Mouse (Mus musculus): Measurements from ENCODE around the gene Mrpl53. TPM values are rescaled to one million over a fixed set of nuclear protein-coding genes. Genes with fewer than 3 reads are reported as not detected.
A peak's percentile ranks its signal among the peaks of the same experiment; 100 is the strongest.
"Not testable (repeated sequence)": the region's sequence is repeated elsewhere in the genome, so short reads cannot be mapped to it uniquely, and the experiment has no call there.

Mrpl53 gene
- total RNA-seq, 2 experiments from 2014 or later = 38.0 to 49.5 TPM

DNA sequence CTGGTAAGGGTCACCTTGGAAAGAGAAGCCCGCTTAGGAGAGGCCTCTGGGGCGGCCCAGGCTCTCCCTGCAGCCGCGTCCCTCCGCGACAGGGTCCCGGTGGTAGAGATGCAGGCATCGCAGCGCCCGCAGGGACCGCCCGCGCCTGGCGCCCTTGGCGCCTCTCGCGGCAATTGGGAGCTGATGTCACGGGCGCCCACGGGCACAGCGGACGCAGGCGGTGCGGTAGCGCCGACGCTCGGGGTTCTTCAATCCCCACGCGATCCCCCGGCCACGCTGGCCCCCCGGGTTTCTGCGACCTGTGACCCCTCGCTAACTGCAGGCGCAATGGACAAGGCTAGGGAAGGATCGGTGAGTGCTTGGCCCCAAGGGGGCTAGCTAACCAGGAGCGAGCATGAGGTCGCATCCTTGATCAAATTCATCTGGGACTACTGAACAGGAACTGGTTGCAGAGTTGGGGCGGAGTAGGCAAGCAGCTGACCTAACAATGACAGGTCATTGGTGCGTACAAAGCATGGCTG is 33.4 kb downstream of the Mrpl53 start:
- ATAC-seq (replicated peaks; ENCODE audit: low FRiP score, poor library complexity, severe bottlenecking) = no peak

DNA sequence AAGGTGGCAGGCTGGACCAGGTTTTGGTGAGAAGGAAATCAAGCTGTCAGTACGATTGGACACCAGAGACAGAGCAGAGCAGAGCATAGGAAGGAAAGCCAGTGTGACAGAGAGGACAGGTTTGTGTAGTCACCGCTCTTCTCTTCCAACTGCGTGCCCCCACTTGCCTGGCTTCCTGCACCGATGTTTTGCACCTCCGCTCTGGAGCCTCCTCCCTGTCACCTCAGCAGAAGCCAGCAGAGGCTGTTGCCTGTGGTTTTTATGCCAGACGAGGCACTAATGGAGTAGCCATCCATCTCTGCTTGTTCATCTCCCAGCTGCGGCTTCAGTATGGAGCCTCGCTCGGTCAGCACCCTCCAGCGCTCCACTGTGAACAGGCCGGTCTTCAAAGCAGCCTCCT is 34.0 kb downstream of the Mrpl53 start:
- ATAC-seq (replicated peaks; ENCODE audit: low FRiP score, poor library complexity, severe bottlenecking) = no peak

DNA sequence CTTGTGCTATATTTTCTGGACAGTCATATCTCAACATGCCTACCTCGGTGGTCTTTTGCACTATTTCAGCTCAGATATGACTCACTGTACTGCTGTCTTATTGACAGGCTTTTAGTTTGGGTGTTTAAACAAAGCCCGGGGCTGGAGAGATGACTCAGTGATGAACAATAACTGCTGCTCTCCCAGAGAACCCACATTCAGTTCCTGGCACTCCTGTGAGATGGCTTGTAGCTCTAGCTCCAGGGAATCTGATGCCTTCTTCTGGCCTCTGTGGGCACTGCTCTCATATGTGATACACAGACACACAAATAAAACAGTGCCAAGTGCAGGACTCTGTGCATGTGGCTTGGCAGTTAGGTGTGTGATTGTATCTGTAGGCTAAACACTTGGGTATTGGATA is 36.4 kb downstream of the Mrpl53 start:
- no peak for ATAC-seq (replicated peaks; ENCODE audit: low FRiP score, poor library complexity, severe bottlenecking)

DNA sequence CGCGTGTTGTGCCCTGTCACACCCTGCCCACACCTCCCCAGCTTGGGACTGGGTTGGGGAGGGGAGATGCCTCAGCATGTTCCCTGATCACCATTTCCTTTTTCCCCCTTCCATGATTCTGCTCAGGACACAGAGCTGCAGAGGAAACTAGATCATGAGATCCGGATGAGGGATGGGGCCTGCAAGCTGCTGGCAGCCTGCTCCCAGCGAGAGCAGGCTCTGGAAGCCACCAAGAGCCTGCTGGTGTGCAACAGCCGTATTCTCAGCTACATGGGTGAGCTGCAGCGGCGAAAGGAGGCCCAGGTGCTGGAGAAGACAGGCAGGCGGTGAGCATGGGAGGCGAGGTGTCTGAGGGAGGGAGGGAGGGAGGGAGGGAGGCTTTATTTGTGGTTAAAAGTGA is 37.0 kb downstream of the Mrpl53 start:
- no peak for ATAC-seq (replicated peaks; ENCODE audit: low FRiP score, poor library complexity, severe bottlenecking)

DNA sequence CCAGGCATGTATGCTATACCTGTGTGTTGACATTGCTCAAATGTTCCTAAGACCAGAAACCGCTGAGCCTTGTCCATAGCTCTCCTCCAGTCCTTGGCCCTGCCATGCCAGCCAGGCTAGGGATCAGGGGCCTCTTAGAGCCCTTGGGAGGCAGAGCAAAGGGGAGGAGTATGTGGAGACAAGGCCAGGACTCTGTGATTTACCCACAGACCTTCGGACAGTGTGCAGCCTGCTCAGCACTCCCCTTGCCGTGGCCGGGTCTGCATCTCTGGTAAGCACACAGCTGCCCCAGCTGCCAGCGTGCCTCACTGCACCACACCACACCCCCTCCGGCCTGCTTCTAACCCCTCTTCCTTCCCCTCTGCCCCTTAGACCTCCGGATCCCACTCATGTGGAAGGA is 38.4 kb downstream of the Mrpl53 start:
- ATAC-seq (replicated peaks; ENCODE audit: low FRiP score, poor library complexity, severe bottlenecking) = no peak

DNA sequence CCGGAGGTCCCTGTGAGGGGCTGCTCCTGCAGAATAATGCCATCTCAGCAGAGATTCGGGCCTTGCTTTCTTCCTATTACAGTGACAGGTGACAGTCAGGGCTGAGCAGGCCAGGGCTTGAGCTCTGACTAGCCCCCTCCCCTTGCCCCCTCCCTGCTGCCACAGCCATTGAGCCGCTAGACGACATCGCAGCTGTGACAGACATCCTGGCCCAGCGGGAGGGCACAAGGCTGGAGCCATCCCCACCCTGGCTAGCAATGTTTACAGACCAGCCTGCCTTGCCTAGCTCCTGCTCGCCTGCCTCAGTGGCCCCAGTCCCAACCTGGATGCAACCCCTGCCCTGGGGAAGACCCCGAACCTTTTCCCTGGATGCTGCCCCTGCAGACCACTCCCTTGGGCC is 42.9 kb downstream of the Mrpl53 start:
- ATAC-seq (replicated peaks; ENCODE audit: low FRiP score, poor library complexity, severe bottlenecking) = no peak

DNA sequence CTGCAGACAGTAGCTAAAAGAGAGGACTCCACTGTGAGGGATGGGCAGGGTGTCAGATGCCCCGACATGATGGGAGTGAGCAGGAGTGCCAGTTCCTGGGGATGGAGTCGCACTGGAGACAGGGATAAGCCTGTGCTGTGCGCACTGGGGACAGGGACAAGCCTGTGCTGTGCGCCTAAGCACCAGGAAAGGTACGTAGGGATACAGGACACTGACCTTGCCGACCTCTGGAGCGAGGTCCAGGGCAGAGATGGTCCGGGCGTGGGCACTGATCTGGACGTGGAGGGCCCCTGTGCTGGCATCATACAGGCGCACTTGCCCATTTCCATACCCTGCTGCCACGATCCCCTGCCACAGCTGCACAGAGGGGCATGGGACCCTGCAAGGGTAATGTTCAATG is 44.2 kb downstream of the Mrpl53 start:
- no peak for ATAC-seq (replicated peaks; ENCODE audit: low FRiP score, poor library complexity, severe bottlenecking)

DNA sequence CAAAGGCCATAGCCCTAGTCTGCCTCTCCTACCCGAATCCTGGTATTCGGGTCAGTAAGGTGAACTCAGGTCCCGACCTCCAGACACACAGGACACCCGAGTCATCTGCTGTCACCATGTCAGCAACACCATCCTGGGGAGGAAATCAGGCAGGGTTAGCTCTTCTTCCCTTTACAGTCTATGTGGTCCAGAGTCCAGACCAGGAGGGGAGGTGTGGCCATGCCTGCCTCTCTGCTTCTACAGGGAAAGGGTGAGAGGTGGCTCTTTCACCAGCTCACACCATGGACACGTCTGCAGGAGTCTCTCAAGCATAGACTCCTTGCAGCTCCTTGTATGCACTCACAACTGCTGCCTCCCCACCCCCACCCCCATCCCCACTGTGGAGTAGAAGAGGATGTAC is 44.6 kb downstream of the Mrpl53 start:
- no peak for ATAC-seq (replicated peaks; ENCODE audit: low FRiP score, poor library complexity, severe bottlenecking)

DNA sequence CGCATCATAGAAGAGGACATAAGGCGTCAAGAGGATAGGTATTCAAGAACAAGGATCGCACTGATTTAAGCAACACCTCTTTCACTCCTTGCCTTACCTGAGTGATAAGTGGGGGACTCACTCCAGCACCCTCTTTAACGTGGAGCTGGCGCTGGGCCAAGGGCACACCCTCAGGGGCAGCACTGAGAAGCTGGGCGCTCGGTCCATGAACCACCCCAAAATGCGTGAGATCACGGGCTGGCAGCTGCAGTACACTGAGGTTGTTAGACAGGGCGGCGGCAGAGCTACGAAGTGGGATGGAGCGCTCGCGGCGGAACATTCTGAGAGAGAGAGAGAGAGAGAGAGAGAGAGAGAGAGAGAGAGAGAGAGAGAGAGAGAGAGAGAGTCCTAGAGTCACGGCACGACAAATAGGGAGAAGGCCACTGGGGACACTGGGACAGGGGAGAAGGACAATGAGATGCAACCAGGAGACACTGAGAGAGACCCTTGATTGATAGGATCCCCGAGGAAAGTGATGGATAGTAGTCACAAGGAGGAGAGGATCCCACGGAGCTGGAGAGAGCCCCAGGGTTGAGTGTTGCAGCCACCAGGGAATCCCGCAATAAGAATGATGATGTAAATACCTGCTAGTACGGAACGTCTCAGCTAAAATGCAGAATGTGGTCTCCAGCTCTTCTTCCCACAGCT is 46.9 kb downstream of the Mrpl53 start:
- no peak for ATAC-seq (replicated peaks; ENCODE audit: low FRiP score, poor library complexity, severe bottlenecking)

DNA sequence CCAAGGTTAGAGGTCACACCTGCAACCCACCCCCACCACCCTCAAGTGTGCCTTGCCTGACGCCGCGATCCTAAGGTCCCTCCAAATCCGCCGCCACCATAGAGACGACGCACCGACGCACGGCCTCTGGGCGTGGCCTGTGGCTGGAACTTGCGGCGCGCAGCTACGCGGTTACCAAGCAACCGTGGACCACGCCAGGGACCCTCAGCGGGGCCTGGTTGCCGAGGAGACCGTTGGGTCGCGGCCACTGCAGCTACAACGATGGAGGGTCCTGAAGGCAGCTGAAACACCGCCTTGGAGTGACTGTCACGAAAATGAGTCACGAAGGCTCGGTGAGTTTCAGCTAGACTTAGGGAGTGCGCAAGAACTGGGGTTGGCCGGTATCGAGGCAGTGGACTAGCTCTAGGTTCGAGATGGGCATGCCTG is 47.4 kb downstream of the Mrpl53 start, which contains the start of the genes Wdr54 and 1700003E16Rik:
Gene Wdr54, minus strand, starts transcription at position 139 of the 426 bp plus-strand sequence.
Gene 1700003E16Rik, plus strand, starts transcription at position 146 of the 426 bp plus-strand sequence.
- 0 out of 2 replicates have a peak, but pooled peaks have one; percentile 28 for ATAC-seq (replicated peaks; ENCODE audit: low FRiP score, poor library complexity, severe bottlenecking)

DNA sequence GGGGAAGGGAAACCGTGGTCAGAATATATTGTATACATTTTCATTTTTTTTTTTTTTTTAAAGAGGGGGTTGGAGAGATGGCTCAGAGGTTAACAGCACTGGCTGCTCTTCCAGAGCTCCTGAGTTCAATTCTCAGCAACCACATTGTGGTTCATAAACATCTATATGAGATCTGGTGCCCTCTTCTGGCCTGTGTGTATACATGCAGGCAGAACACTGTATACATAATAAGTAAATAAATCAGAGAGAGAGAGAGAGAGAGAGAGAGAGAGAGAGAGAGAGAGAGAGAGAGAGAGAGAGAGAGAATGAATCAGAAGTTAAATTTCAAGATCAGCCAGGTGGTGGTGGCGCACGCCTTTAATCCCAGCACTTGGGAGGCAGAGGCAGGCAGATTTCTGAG is 50.6 kb downstream of the Mrpl53 start:
- not testable (repeated sequence) for ATAC-seq (replicated peaks; ENCODE audit: low FRiP score, poor library complexity, severe bottlenecking)

Other genes starting within 250 kb of the Mrpl53 start
- gene Sema4f, start 169.3 kb upstream of the Mrpl53 start, total RNA-seq (2015; ENCODE audit: low replicate concordance) = not detected in 2 replicates
- 0.39 TPM in 1 of 2 replicates, not detected in the other for gene Sema4f, start 169.3 kb upstream of the Mrpl53 start, total RNA-seq (2017; ENCODE audit: low replicate concordance)
- 4.6 and 12.6 TPM in 2 replicates for gene M1ap, start 162.1 kb upstream of the Mrpl53 start, total RNA-seq (2015; ENCODE audit: low replicate concordance)
- gene M1ap, start 162.1 kb upstream of the Mrpl53 start, total RNA-seq (2017; ENCODE audit: low replicate concordance) = 2.6 and 19.8 TPM in 2 replicates
- gene Dok1, start 75.6 kb upstream of the Mrpl53 start, total RNA-seq (2015; ENCODE audit: low replicate concordance) = 20.5 and 27.4 TPM in 2 replicates
- 26.9 and 34.7 TPM in 2 replicates for gene Dok1, start 75.6 kb upstream of the Mrpl53 start, total RNA-seq (2017; ENCODE audit: low replicate concordance)
- 0.84 and 3.6 TPM in 2 replicates for gene Loxl3, start 74.9 kb upstream of the Mrpl53 start, total RNA-seq (2015; ENCODE audit: low replicate concordance)
- 0.38 and 3.2 TPM in 2 replicates for gene Loxl3, start 74.9 kb upstream of the Mrpl53 start, total RNA-seq (2017; ENCODE audit: low replicate concordance)
- gene Aup1, start 54.5 kb upstream of the Mrpl53 start, total RNA-seq (2015; ENCODE audit: low replicate concordance) = 275 and 371 TPM in 2 replicates
- gene Aup1, start 54.5 kb upstream of the Mrpl53 start, total RNA-seq (2017; ENCODE audit: low replicate concordance) = 190 and 242 TPM in 2 replicates
- 114 and 126 TPM in 2 replicates for gene Htra2, start 53.8 kb upstream of the Mrpl53 start, total RNA-seq (2015; ENCODE audit: low replicate concordance)
- gene Htra2, start 53.8 kb upstream of the Mrpl53 start, total RNA-seq (2017; ENCODE audit: low replicate concordance) = 65.7 and 87.8 TPM in 2 replicates
- gene Dqx1, start 51.2 kb upstream of the Mrpl53 start, total RNA-seq (2015; ENCODE audit: low replicate concordance) = 2.5 and 6.8 TPM in 2 replicates
- gene Dqx1, start 51.2 kb upstream of the Mrpl53 start, total RNA-seq (2017; ENCODE audit: low replicate concordance) = 3.7 and 3.9 TPM in 2 replicates
- gene Tlx2, start 38.7 kb upstream of the Mrpl53 start, total RNA-seq (2015; ENCODE audit: low replicate concordance) = not detected in 2 replicates
- gene Tlx2, start 38.7 kb upstream of the Mrpl53 start, total RNA-seq (2017; ENCODE audit: low replicate concordance) = not detected in 2 replicates
- gene Pcgf1, start 31.2 kb upstream of the Mrpl53 start, total RNA-seq (2015; ENCODE audit: low replicate concordance) = 49.5 and 81.1 TPM in 2 replicates
- 7.6 and 21.1 TPM in 2 replicates for gene Pcgf1, start 31.2 kb upstream of the Mrpl53 start, total RNA-seq (2017; ENCODE audit: low replicate concordance)
- gene Lbx2, start 22.7 kb upstream of the Mrpl53 start, total RNA-seq (2015; ENCODE audit: low replicate concordance) = not detected in 2 replicates
- not detected in 2 replicates for gene Lbx2, start 22.7 kb upstream of the Mrpl53 start, total RNA-seq (2017; ENCODE audit: low replicate concordance)
- gene Ccdc142, start 7.4 kb upstream of the Mrpl53 start, total RNA-seq (2015; ENCODE audit: low replicate concordance) = 1.1 TPM in 1 of 2 replicates, not detected in the other
- gene Ccdc142, start 7.4 kb upstream of the Mrpl53 start, total RNA-seq (2017; ENCODE audit: low replicate concordance) = 3.7 TPM in 1 of 2 replicates, not detected in the other
- gene Gm42688, start 7.4 kb upstream of the Mrpl53 start, total RNA-seq (2015; ENCODE audit: low replicate concordance) = 2.9 TPM in 1 of 2 replicates, not detected in the other
- gene Gm42688, start 7.4 kb upstream of the Mrpl53 start, total RNA-seq (2017; ENCODE audit: low replicate concordance) = 1.1 and 3.5 TPM in 2 replicates
- gene Mogs, start 6.5 kb downstream of the Mrpl53 start, total RNA-seq (2015; ENCODE audit: low replicate concordance) = 4.6 and 14.4 TPM in 2 replicates
- 13.1 and 17.1 TPM in 2 replicates for gene Mogs, start 6.5 kb downstream of the Mrpl53 start, total RNA-seq (2017; ENCODE audit: low replicate concordance)
- 42.3 and 48.7 TPM in 2 replicates for gene Wbp1, start 12.5 kb downstream of the Mrpl53 start, total RNA-seq (2015; ENCODE audit: low replicate concordance)
- 77.9 and 83.6 TPM in 2 replicates for gene Wbp1, start 12.5 kb downstream of the Mrpl53 start, total RNA-seq (2017; ENCODE audit: low replicate concordance)
- 5.8 and 7.5 TPM in 2 replicates for gene Ino80b, start 16.4 kb downstream of the Mrpl53 start, total RNA-seq (2015; ENCODE audit: low replicate concordance)
- gene Ino80b, start 16.4 kb downstream of the Mrpl53 start, total RNA-seq (2017; ENCODE audit: low replicate concordance) = 7.4 and 24.1 TPM in 2 replicates
- gene Rtkn, start 26.4 kb downstream of the Mrpl53 start, total RNA-seq (2015; ENCODE audit: low replicate concordance) = not detected in 2 replicates
- 0.30 TPM in 1 of 2 replicates, not detected in the other for gene Rtkn, start 26.4 kb downstream of the Mrpl53 start, total RNA-seq (2017; ENCODE audit: low replicate concordance)
- not detected in 2 replicates for gene Wdr54, start 47.4 kb downstream of the Mrpl53 start, total RNA-seq (2015; ENCODE audit: low replicate concordance)
- gene Wdr54, start 47.4 kb downstream of the Mrpl53 start, total RNA-seq (2017; ENCODE audit: low replicate concordance) = not detected in 2 replicates
- not detected in 2 replicates for gene 1700003E16Rik, start 47.4 kb downstream of the Mrpl53 start, total RNA-seq (2015; ENCODE audit: low replicate concordance)
- gene 1700003E16Rik, start 47.4 kb downstream of the Mrpl53 start, total RNA-seq (2017; ENCODE audit: low replicate concordance) = not detected in 2 replicates
- gene Dctn1, start 56.9 kb downstream of the Mrpl53 start, total RNA-seq (2015; ENCODE audit: low replicate concordance) = 27.7 and 33.5 TPM in 2 replicates
- gene Dctn1, start 56.9 kb downstream of the Mrpl53 start, total RNA-seq (2017; ENCODE audit: low replicate concordance) = 74.6 and 104 TPM in 2 replicates
- not detected in 2 replicates for gene Slc4a5, start 110.8 kb downstream of the Mrpl53 start, total RNA-seq (2015; ENCODE audit: low replicate concordance)
- 0.39 TPM in 1 of 2 replicates, not detected in the other for gene Slc4a5, start 110.8 kb downstream of the Mrpl53 start, total RNA-seq (2017; ENCODE audit: low replicate concordance)
- 34.8 and 56.6 TPM in 2 replicates for gene Mthfd2, start 216.9 kb downstream of the Mrpl53 start, total RNA-seq (2015; ENCODE audit: low replicate concordance)
- 37.2 and 37.9 TPM in 2 replicates for gene Mthfd2, start 216.9 kb downstream of the Mrpl53 start, total RNA-seq (2017; ENCODE audit: low replicate concordance)
- 94.3 and 94.8 TPM in 2 replicates for gene Mob1a, start 217.0 kb downstream of the Mrpl53 start, total RNA-seq (2015; ENCODE audit: low replicate concordance)
- gene Mob1a, start 217.0 kb downstream of the Mrpl53 start, total RNA-seq (2017; ENCODE audit: low replicate concordance) = 88.7 and 102 TPM in 2 replicates
- 187 and 245 TPM in 2 replicates for gene Bola3, start 240.1 kb downstream of the Mrpl53 start, total RNA-seq (2015; ENCODE audit: low replicate concordance)
- gene Bola3, start 240.1 kb downstream of the Mrpl53 start, total RNA-seq (2017; ENCODE audit: low replicate concordance) = 109 and 149 TPM in 2 replicates

Measured in erythroid progenitor cell, adult 5-6 weeks (primary cell).